Mouse (Mus musculus) CD4-positive naive resting alpha-beta T cell, adult 57 days (primary cell): Measurements from ENCODE around the gene Dph2. TPM values are rescaled to one million over a fixed set of nuclear protein-coding genes. Genes with fewer than 3 reads are reported as not detected.

Experiments used
- total RNA-seq: library from RNA; stranded (reverse); gene quantifications from one replicate; pipeline ENCODE4 v1.2.4, GENCODE M21; 2023

Dph2 gene
- 11.2 TPM for total RNA-seq

GRCm38 (mm10) chr4:117891738-117892161, at the start of gene Dph2:
Gene Dph2, minus strand, starts transcription at chr4:117892032.

GRCm38 (mm10) chr4:117929391-117929881, 37.6 kb upstream of the Dph2 start, which contains the start of gene Artn:
Gene Artn, minus strand, starts transcription at chr4:117929763.

GRCm38 (mm10) chr4:117914591-117915442, 23.0 kb upstream of the Dph2 start, which contains the start of gene Ipo13:
Gene Ipo13, minus strand, starts transcription at chr4:117914999.

GRCm38 (mm10) chr4:117887133-117887532, 4.7 kb downstream of the Dph2 start, which contains the start of gene Atp6v0b:
Gene Atp6v0b, minus strand, starts transcription at chr4:117887333.

GRCm38 (mm10) chr4:117882701-117883691, 8.8 kb downstream of the Dph2 start, which contains the start of gene B4galt2:
Gene B4galt2, minus strand, starts transcription at chr4:117883487.

GRCm38 (mm10) chr4:117872471-117872886, 19.4 kb downstream of the Dph2 start, which contains the start of gene Ccdc24:
Gene Ccdc24, minus strand, starts transcription at chr4:117872557.

Other genes with a start within 250 kb of the Dph2 start
- 23.9 TPM for gene Dmap1, start 209.8 kb downstream of the Dph2 start, total RNA-seq
- not detected for gene Gm12845, start 167.6 kb downstream of the Dph2 start, total RNA-seq
- gene Klf17, start 126.4 kb downstream of the Dph2 start, total RNA-seq: not detected
- gene Slc6a9, start 57.5 kb downstream of the Dph2 start, total RNA-seq: 2.2 TPM
- gene Ccdc24, start 19.5 kb downstream of the Dph2 start, total RNA-seq: not detected
- gene B4galt2, start 8.5 kb downstream of the Dph2 start, total RNA-seq: not detected
- gene Atp6v0b, start 4.7 kb downstream of the Dph2 start, total RNA-seq: 114 TPM
- gene Ipo13, start 23.0 kb upstream of the Dph2 start, total RNA-seq: 35.7 TPM
- 0.38 TPM for gene Artn, start 37.7 kb upstream of the Dph2 start, total RNA-seq
- gene St3gal3, start 242.9 kb upstream of the Dph2 start, total RNA-seq: 7.0 TPM